Mouse (Mus musculus) CH12.LX (cell line): Measurements from ENCODE around the gene Galnt3.

Experiments
- CHD1 ChIP-seq: IDR thresholded peaks from 2 replicates; pipeline ENCODE4 v1.6.1; 2012; ENCODE audit warnings: low read depth, low read length, improper control_type of control experiment, inconsistent platforms
- MAZ ChIP-seq: IDR thresholded peaks from 2 replicates; pipeline ENCODE4 v1.6.1; 2012; ENCODE audit warnings: low read depth, mild to moderate bottlenecking, inconsistent platforms, low read length, improper control_type of control experiment, moderate library complexity

- TF ChIP-seq MAZ (no peak), CHD1 (no peak)
Observed at GRCm38 (mm10) chr2:66100239-66100638, 24.6 kb downstream of the Galnt3 start.
